Mouse (Mus musculus) CD4-positive, CD25-positive, alpha-beta regulatory T cell, adult 9 weeks (primary cell): ENCODE results near the gene Olfr1396. TPM values are rescaled to one million over a fixed set of nuclear protein-coding genes. Genes with fewer than 3 reads are reported as not detected.

Source experiments
- polyA plus RNA-seq: library from polyadenylated mRNA; unstranded; fragments of 100-300 nt; shearing (Covaris generic); gene quantifications from one replicate; pipeline ENCODE4 v1.2.1, GENCODE M21; 2017

Olfr1396 gene
- not detected for polyA plus RNA-seq

GRCm38 (mm10) chr11:49114774-49115173, at the start of gene Olfr1396:
Gene Olfr1396, minus strand, starts transcription at chr11:49114874.

GRCm38 (mm10) chr11:49154077-49154476, 39.4 kb upstream of the Olfr1396 start, which contains the start of gene Olfr1394:
Gene Olfr1394, plus strand, starts transcription at chr11:49154377.

GRCm38 (mm10) chr11:49141974-49142373, 27.3 kb upstream of the Olfr1396 start, which contains the start of gene Olfr1395:
Gene Olfr1395, plus strand, starts transcription at chr11:49142274.

GRCm38 (mm10) chr11:49076001-49076757, 38.5 kb downstream of the Olfr1396 start, which contains the start of gene Ifi47:
Gene Ifi47, plus strand, starts transcription at chr11:49076587.

GRCm38 (mm10) chr11:49063713-49064469, 50.8 kb downstream of the Olfr1396 start, which contains the start of gene Tgtp2:
Gene Tgtp2, minus strand, starts transcription at chr11:49064206.

Other genes with a start within 250 kb of the Olfr1396 start
- gene Irgm1, start 243.2 kb downstream of the Olfr1396 start, polyA plus RNA-seq = 186 TPM
- gene Gm5431, start 212.7 kb downstream of the Olfr1396 start, polyA plus RNA-seq = 1.9 TPM
- 278 TPM for gene Psme2b, start 168.7 kb downstream of the Olfr1396 start, polyA plus RNA-seq
- 1.0 TPM for gene Olfr56, start 136.0 kb downstream of the Olfr1396 start, polyA plus RNA-seq
- 284 TPM for gene 9930111J21Rik1, start 135.5 kb downstream of the Olfr1396 start, polyA plus RNA-seq
- 7.8 TPM for gene Gm12185, start 122.6 kb downstream of the Olfr1396 start, polyA plus RNA-seq
- gene Tgtp1, start 120.7 kb downstream of the Olfr1396 start, polyA plus RNA-seq = 292 TPM
- gene 9930111J21Rik2, start 63.6 kb downstream of the Olfr1396 start, polyA plus RNA-seq = 161 TPM
- 361 TPM for gene Tgtp2, start 50.7 kb downstream of the Olfr1396 start, polyA plus RNA-seq
- gene Ifi47, start 38.3 kb downstream of the Olfr1396 start, polyA plus RNA-seq = 537 TPM
- gene Olfr1395, start 27.4 kb upstream of the Olfr1396 start, polyA plus RNA-seq = not detected
- not detected for gene Olfr1394, start 39.5 kb upstream of the Olfr1396 start, polyA plus RNA-seq
- not detected for gene Btnl9, start 72.3 kb upstream of the Olfr1396 start, polyA plus RNA-seq
- gene Zfp62, start 88.4 kb upstream of the Olfr1396 start, polyA plus RNA-seq = 82.0 TPM
- 117 TPM for gene Mgat1, start 129.3 kb upstream of the Olfr1396 start, polyA plus RNA-seq
- gene Olfr1393, start 163.4 kb upstream of the Olfr1396 start, polyA plus RNA-seq = not detected
- not detected for gene Olfr1392, start 170.4 kb upstream of the Olfr1396 start, polyA plus RNA-seq
- not detected for gene Olfr10, start 189.9 kb upstream of the Olfr1396 start, polyA plus RNA-seq
- gene Olfr1391, start 207.9 kb upstream of the Olfr1396 start, polyA plus RNA-seq = not detected
- not detected for gene Olfr1390, start 220.3 kb upstream of the Olfr1396 start, polyA plus RNA-seq